Mouse (Mus musculus) lung, embryonic 16.5 days (tissue): ENCODE measurements around the gene Catsperb. TPM values are rescaled to one million over a fixed set of nuclear protein-coding genes. Genes with fewer than 3 reads are reported as not detected.
"Not testable (repeated sequence)": the region's sequence is repeated elsewhere in the genome, so short reads cannot be mapped to it uniquely, and the experiment has no call there.

ENCODE experiments used
- ATAC-seq: fragments of 200-750 bp; cut with Nextera tagmentation; 2 replicates; pipeline ENCODE4 v1.8.0; 2017; ENCODE audit warnings: low read depth, mild to moderate bottlenecking, moderate library complexity
- H3K27ac ChIP-seq: fragments of 300-500 bp; sonication (generic); 2 replicates; pipeline ENCODE4 v1.5.1; 2014; ENCODE audit warnings: mild to moderate bottlenecking, control low read depth, low read length
- H3K27me3 ChIP-seq: fragments of 300-500 bp; sonication (generic); 2 replicates; pipeline ENCODE4 v1.6.1; 2014; ENCODE audit warnings: low read depth, low read length, mixed read lengths; ENCODE audit not compliant: control insufficient read depth, insufficient read depth
- H3K36me3 ChIP-seq: fragments of 300-500 bp; sonication (generic); 2 replicates; pipeline ENCODE4 v1.6.1; 2014; ENCODE audit warnings: low read length; ENCODE audit not compliant: control insufficient read depth, insufficient read depth
- H3K4me1 ChIP-seq: fragments of 300-500 bp; sonication (generic); replicated peaks from 2 replicates; pipeline ENCODE4 v1.6.1; 2014; ENCODE audit warnings: low read length, mixed read lengths; ENCODE audit not compliant: control insufficient read depth, insufficient read depth
- H3K4me2 ChIP-seq: fragments of 300-500 bp; sonication (generic); 2 replicates; pipeline ENCODE4 v1.6.1; 2014; ENCODE audit warnings: low read depth, low read length, control low read depth
- H3K4me3 ChIP-seq: fragments of 300-500 bp; sonication (generic); 2 replicates; pipeline ENCODE4 v1.5.1; 2014; ENCODE audit warnings: mild to moderate bottlenecking, low read length, control low read depth
- H3K9ac ChIP-seq: fragments of 300-500 bp; sonication (generic); 2 replicates; pipeline ENCODE4 v1.6.1; 2014; ENCODE audit warnings: low read length, control low read depth
- H3K9me3 ChIP-seq: fragments of 300-500 bp; sonication (generic); 2 replicates; pipeline ENCODE4 v1.6.1; 2016; ENCODE audit warnings: low read length; ENCODE audit not compliant: control insufficient read depth
- WGBS: fragments of 180-500 bp; shearing (Covaris S2); extraction: QIAGEN DNeasy Blood & Tissue Kit; methylation state at CpG from one replicate; pipeline ENCODE4 v1.1.7; 2014; 5-methylcytosine and 5-hydroxymethylcytosine counted together
- polyA plus RNA-seq: library from polyadenylated mRNA; unstranded; fragments of >200 nt; fragmentation: Nextera tagmentation; extraction: Ambion mirVana; gene quantifications from 2 replicates; pipeline ENCODE4 v1.2.1, GENCODE M21; 2015

Catsperb gene
- polyA plus RNA-seq = not detected in 2 replicates

DNA sequence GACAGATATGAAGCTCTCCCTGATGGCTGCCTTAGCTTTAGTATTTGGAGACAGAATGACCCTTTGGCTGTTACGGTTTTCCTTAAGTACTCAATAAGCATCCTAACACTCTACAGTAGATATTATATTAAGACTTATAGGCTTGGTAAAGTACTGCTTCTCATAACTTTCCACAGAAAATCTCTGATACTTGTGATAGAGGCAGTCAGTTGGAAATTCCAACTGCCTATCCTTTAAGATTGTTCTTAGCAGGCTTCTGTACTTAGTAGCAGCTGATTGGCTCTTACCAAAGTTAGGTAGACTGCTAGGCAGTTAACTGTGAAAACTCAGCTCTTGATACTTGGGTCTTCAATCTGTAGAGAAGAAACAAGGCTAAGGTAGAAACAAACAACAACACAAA lies at the start of gene Catsperb:
TSS of gene Catsperb (plus strand) at position 301 of the 400 bp plus-strand sequence.
- WGBS = 84% methylated on average over 1 of the region's 1 CpGs
- not testable (repeated sequence) for H3K4me3 ChIP-seq, ATAC-seq, H3K27ac ChIP-seq, H3K9me3 ChIP-seq, H3K36me3 ChIP-seq, H3K9ac ChIP-seq, H3K27me3 ChIP-seq, H3K4me2 ChIP-seq, H3K4me1 ChIP-seq

DNA sequence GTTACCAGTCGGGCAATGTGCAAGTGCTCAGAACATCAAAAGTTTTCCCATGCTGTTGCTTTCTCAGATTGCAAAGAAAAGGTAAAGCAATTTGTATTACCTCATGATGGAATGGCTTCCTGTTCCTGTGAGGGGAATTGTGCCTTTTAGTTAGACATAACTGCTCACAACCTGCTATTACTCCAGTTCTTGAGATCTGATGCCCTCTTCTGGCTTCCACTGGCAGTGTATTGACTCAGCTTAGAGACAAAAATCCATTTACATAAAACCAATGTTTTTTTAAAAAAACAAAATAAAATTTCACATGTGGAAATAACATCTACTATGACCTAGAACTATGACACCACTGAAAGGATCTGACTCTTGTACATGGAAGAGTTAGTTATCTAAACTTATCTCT lies 43.0 kb upstream of the Catsperb start:
- not testable (repeated sequence) for H3K27me3 ChIP-seq, ATAC-seq, H3K4me2 ChIP-seq, H3K9me3 ChIP-seq, H3K4me3 ChIP-seq, H3K36me3 ChIP-seq, H3K27ac ChIP-seq, H3K4me1 ChIP-seq, H3K9ac ChIP-seq
- WGBS = 75% methylated on average over 1 of the region's 1 CpGs

DNA sequence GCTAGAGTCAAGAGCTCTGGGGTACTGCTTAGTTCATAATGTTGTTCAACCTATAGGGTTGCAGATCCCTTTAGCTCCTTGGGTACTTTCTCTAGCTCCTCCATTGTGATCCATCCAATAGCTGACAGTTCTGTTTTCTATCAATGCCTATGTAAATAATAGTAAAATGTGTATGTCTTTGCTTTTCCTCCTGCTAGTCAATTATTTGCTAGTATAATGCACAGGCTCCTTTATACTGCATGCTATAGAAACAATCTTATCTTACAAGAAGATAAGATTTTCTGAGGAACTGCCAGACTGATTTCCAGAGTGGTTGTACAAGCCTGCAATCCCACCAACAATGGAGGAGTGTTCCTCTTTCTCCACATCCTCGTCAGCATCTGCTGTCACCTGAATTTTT lies 23.0 kb upstream of the Catsperb start:
- not testable (repeated sequence) for H3K4me2 ChIP-seq, H3K4me1 ChIP-seq, H3K9ac ChIP-seq, H3K9me3 ChIP-seq, H3K36me3 ChIP-seq, H3K27me3 ChIP-seq, H3K27ac ChIP-seq, ATAC-seq, H3K4me3 ChIP-seq
- no CpG with 5 or more reads among the region's 1 CpGs for WGBS

DNA sequence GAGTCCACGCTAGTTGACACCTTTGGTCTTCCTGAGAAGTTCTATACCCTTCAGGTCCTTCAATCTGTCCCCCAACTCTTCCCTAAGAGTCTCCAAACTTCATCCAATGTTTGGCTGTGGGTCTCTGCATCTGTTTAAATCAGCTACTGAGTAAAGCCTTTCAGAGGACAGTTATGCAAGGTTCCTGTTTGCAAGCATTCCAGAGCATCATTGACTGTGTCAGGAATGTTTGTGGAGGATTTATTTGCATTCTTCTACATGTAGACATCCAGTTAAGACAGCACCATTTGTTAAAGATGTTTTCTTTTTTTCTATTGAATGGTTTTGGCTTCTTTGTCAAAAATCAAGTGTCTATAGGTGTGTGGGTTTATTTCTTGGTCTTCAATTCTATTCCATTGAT lies 21.7 kb downstream of the Catsperb start:
- Histone ChIP-seq H3K27ac (no peak overlapping the region), H3K4me3 (no peak overlapping the region), H3K4me1 (no peaks in the 10 kb centered on the region), H3K4me2 (no peak overlapping the region), H3K9me3 (no peaks in the 10 kb centered on the region), H3K36me3 (no peaks in the 10 kb centered on the region), H3K9ac (no peak overlapping the region), H3K27me3 (no peaks in the 10 kb centered on the region)
- 68% methylated on average over 1 of the region's 1 CpGs for WGBS
- no peak for ATAC-seq

DNA sequence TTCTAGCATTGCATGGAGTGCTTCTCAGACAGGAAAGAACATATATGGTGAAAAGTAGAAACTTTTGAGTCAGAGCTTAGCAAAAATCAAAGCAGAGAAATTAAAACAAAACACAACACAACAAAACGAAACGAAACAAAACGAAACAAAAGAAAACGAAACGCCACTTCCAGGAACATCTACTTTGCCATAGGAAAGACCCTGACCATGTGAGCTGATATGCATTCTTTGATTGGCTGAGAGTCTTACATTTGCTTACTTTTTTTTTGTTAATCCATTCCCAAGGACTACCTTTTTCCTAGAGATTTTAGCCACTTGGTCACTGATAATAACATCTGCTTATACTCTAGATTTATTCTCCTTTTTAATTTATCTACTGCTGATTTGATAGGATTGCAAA lies 57.6 kb downstream of the Catsperb start:
- Histone ChIP-seq H3K4me1 (no peaks in the 10 kb centered on the region), H3K27me3 (no peaks in the 10 kb centered on the region), H3K4me3 (no peak overlapping the region), H3K4me2 (no peak overlapping the region), H3K27ac (no peak overlapping the region), H3K9ac (no peak overlapping the region), H3K9me3 (no peaks in the 10 kb centered on the region), H3K36me3 (no peaks in the 10 kb centered on the region)
- no peak for ATAC-seq
- 88% methylated on average over 5 of the region's 5 CpGs for whole genome bisulfite sequencing

DNA sequence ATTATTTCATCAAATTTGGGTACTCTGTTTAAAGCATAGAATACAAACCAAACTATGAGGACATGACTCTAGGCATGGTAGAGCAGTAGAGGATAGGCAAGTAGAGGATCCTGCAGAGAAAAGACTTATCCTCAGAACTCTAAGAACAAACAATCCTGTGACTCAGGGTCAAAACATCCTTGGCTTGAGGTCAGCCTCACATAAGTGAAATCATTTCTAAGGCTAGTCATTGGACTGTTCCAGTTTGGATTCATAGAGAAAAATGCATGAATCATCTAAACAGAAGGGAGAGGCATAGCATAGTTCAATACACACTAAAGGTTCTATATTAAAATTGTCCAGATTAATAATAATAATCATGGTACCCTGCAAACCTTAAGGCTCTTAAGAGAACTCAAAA lies 79.1 kb downstream of the Catsperb start:
- no peaks in the 10 kb centered on the region for H3K9me3 ChIP-seq
- no peaks in the 10 kb centered on the region for H3K4me1 ChIP-seq
- no peak overlapping the region for H3K4me3 ChIP-seq
- no peak for ATAC-seq
- H3K27ac ChIP-seq = no peak overlapping the region
- no peaks in the 10 kb centered on the region for H3K27me3 ChIP-seq
- H3K36me3 ChIP-seq = no peaks in the 10 kb centered on the region
- H3K9ac ChIP-seq = no peak overlapping the region
- H3K4me2 ChIP-seq = no peak overlapping the region

DNA sequence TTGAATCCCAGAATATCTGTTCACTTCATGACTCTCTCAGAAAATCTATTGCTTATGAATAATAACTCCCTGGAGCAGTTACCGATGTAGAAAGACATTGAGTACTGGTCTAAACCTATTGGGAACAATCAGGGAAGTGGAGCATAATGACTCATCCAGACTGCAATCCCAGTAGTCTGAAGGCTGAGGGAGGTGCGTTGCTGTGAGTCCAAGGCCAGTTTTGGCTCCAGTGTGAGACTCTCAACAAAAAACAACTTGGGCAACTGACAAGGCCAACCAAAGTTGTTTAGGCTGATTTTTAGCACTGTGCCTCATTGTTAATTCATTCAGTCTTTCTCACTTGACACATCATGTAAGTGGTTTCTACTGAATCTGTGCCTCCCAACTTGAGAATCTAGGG lies 106.9 kb downstream of the Catsperb start:
- not testable (repeated sequence) for H3K4me1 ChIP-seq, H3K27me3 ChIP-seq, ATAC-seq, H3K9ac ChIP-seq, H3K4me2 ChIP-seq, H3K36me3 ChIP-seq, H3K4me3 ChIP-seq, H3K9me3 ChIP-seq, H3K27ac ChIP-seq
- WGBS = 80% methylated on average over 2 of the region's 2 CpGs

DNA sequence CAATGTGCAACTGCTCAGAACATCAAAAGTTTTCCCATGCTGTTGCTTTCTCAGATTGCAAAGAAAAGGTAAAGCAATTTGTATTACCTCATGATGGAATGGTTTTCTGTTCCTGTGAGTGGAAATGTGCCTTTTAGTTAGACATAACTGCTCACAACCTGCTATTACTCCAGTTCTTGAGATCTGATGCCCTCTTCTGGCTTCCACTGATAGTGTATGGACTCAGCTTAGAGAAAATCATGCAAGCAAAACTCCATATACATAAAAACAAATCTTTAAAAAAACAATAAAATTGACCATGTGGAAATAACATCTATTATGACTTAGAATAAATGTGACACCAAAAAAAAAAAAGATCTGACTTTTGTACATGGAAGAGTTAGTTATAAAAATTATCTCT lies 202.2 kb downstream of the Catsperb start:
- H3K4me1 ChIP-seq, H3K27ac ChIP-seq, H3K27me3 ChIP-seq, H3K4me2 ChIP-seq, H3K36me3 ChIP-seq, H3K9me3 ChIP-seq, H3K4me3 ChIP-seq, ATAC-seq, H3K9ac ChIP-seq: not testable (repeated sequence)

DNA sequence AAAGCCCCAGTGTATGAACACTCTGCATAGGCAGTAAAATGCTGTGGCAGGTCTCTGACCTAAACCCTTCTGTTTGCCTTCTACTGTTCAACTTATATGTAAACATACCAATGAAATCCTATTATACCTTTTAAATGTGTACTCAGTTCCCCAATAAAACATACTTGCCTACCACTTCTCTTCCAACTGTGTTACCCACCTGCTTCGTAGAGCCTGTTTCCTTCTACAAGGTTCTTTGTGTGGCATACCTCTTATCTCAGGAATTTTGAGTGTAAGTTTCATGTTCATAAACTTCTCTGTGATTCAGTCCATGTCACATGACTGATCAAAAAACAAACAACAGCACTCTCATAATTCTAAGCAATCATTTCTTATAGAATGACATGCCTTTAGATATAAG lies 228.7 kb downstream of the Catsperb start:
- Histone ChIP-seq H3K9ac (no peak overlapping the region), H3K4me2 (no peak overlapping the region), H3K27me3 (no peaks in the 10 kb centered on the region), H3K27ac (no peak overlapping the region), H3K36me3 (no peaks in the 10 kb centered on the region), H3K4me1 (no peaks in the 10 kb centered on the region), H3K9me3 (no peaks in the 10 kb centered on the region), H3K4me3 (no peak overlapping the region)
- peak; percentile 83 for ATAC-seq
- 50% methylated on average over 1 of the region's 1 CpGs for WGBS

DNA sequence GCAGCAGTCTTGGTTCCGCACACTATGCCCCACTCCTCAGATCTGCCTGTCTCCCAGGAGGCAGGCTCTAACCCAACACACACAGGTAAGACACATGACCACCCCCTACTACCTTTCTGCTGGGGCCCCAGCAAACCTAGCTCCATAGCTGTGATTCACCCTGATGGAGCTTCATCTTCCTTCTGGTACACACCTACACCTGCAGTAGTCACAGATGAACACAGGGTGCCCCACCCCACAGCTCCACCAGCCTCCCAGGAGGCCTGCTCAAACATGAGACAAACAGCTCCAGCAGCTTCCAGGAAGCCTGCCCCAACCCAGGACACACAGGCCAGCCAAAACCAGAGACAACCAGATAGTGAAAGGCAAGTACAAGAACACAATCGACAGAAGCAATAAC lies 263.0 kb downstream of the Catsperb start:
- Histone ChIP-seq H3K4me1 (no peaks in the 10 kb centered on the region), H3K4me3 (no peak overlapping the region), H3K27ac (no peak overlapping the region), H3K9me3 (no peaks in the 10 kb centered on the region), H3K27me3 (no peaks in the 10 kb centered on the region), H3K4me2 (no peak overlapping the region), H3K36me3 (no peaks in the 10 kb centered on the region), H3K9ac (no peak overlapping the region)
- WGBS = 91% methylated on average over 2 of the region's 2 CpGs
- ATAC-seq = no peak
